Mouse (Mus musculus) T-helper 2 cell (primary cell): Measurements from ENCODE around the gene Ccdc57.
"Not testable (repeated sequence)": the region's sequence is repeated elsewhere in the genome, so short reads cannot be mapped to it uniquely, and the experiment has no call there.

ENCODE experiments used
- in situ Hi-C: fragments of 300-600 bp; cut with MboI, MseI; formaldehyde crosslinking; loops from one replicate; pipeline ENCODE4 v1.15.1; 2025; ENCODE audit warnings: high pct_unique_total_duplicates

Gene Ccdc57

GRCm38 (mm10) chr11:120852083-120852935, 80.4 kb downstream of the Ccdc57 start:
- in situ Hi-C loops: no loop called here

- in situ Hi-C loops: no loop called here
These were observed 81.1 kb downstream of the Ccdc57 start for GRCm38 (mm10) chr11:120851582-120851981.

GRCm38 (mm10) chr11:120851132-120851531, 81.5 kb downstream of the Ccdc57 start:
- in situ Hi-C loops: no loop called here

GRCm38 (mm10) chr11:120850331-120851030, 82.2 kb downstream of the Ccdc57 start:
- in situ Hi-C loops: no loop called here

GRCm38 (mm10) chr11:120846725-120847475, 85.8 kb downstream of the Ccdc57 start:
- in situ Hi-C loops: no loop called here

GRCm38 (mm10) chr11:120844329-120844728, 88.3 kb downstream of the Ccdc57 start:
- in situ Hi-C loops: no loop called here

- in situ Hi-C loops: no loop called here
These were observed 99.0 kb downstream of the Ccdc57 start for GRCm38 (mm10) chr11:120833555-120834280.

GRCm38 (mm10) chr11:120832962-120833361, 99.7 kb downstream of the Ccdc57 start:
- in situ Hi-C loops: not testable (repeated sequence)

- in situ Hi-C loops: no loop called here
These were observed 100.8 kb downstream of the Ccdc57 start for GRCm38 (mm10) chr11:120831659-120832440.

- in situ Hi-C loops: no loop called here
These were observed 102.0 kb downstream of the Ccdc57 start for GRCm38 (mm10) chr11:120830686-120831085.

GRCm38 (mm10) chr11:120829757-120830532, 102.7 kb downstream of the Ccdc57 start:
- in situ Hi-C loops: no loop called here

- in situ Hi-C loops: no loop called here
These were observed 104.3 kb downstream of the Ccdc57 start for GRCm38 (mm10) chr11:120828416-120828815.

- in situ Hi-C loops: no loop called here
These were observed 106.4 kb downstream of the Ccdc57 start for GRCm38 (mm10) chr11:120826016-120826953.

GRCm38 (mm10) chr11:120825289-120825863, 107.3 kb downstream of the Ccdc57 start:
- in situ Hi-C loops: no loop called here

- in situ Hi-C loops: loop anchor here (5.0 kb wide), 1 partner anchor 127 kb away; no protein-coding TSS in a partner anchor
These were observed 107.8 kb downstream of the Ccdc57 start for GRCm38 (mm10) chr11:120824787-120825288.

- in situ Hi-C loops: loop anchor here (5.0 kb wide), 1 partner anchor 128 kb away; no protein-coding TSS in a partner anchor
These were observed 108.5 kb downstream of the Ccdc57 start, which contains the start of gene Fasn for GRCm38 (mm10) chr11:120823956-120824786. Gene Fasn (minus strand): TSS chr11:120824547.

GRCm38 (mm10) chr11:120823551-120823947, 109.1 kb downstream of the Ccdc57 start:
- in situ Hi-C loops: loop anchor here (5.0 kb wide), 1 partner anchor 129 kb away; no protein-coding TSS in a partner anchor
